Mouse (Mus musculus) kidney, adult 8-10 months (tissue): ENCODE results near the gene Rps19bp1.

ENCODE experiments used
- DNase-seq, 2 experiments: peaks; one replicate each; pipeline ENCODE4 v3.0.0; 2022

Rps19bp1 gene

DNA sequence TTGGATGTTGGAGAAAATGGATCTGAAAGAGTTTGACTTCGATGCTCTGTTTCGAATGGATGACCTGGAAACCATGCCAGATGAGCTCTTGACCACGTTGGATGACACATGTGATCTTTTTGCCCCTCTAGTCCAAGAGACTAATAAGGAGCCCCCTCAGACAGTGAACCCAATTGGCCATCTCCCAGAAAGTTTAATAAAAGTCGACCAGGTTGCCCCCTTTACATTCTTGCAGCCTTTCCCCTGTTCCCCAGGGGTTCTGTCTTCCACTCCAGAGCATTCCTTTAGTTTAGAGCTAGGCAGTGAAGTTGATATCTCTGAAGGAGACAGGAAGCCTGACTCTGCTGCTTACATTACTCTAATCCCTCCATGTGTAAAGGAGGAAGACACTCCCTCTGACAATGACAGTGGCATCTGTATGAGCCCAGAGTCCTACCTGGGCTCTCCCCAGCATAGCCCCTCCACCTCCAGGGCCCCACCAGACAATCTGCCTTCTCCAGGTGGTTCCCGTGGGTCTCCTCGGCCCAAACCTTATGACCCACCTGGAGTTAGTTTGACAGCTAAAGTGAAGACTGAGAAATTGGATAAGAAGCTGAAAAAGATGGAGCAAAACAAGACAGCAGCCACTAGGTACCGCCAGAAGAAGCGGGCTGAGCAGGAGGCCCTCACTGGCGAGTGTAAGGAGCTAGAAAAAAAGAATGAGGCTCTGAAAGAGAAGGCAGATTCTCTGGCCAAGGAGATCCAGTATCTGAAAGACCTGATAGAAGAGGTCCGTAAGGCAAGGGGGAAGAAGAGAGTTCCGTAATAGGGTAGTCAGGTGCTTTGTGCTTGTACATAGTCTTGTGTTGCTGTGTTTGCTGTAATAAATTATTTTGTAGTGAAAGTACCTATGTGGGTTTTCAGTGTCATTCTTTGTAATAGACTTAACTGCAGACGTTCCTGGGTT lies 7.2 kb downstream of the Rps19bp1 start:
- DNase-seq, result no peak

DNA sequence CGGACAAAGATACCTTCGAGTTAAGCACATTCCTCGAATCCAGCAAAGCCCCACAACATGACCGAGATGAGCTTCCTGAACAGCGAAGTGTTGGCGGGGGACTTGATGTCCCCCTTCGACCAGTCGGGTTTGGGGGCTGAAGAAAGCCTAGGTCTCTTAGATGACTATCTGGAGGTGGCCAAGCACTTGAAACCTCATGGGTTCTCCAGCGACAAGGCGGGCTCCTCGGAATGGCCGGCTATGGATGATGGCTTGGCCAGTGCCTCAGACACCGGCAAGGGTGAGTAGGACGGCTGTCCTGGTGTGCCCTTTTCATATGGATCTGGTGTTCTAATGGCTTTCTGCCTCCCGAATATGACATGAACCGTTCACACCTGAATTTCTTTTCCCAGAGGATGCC lies 7.9 kb downstream of the Rps19bp1 start:
- DNase-seq, result no peak

DNA sequence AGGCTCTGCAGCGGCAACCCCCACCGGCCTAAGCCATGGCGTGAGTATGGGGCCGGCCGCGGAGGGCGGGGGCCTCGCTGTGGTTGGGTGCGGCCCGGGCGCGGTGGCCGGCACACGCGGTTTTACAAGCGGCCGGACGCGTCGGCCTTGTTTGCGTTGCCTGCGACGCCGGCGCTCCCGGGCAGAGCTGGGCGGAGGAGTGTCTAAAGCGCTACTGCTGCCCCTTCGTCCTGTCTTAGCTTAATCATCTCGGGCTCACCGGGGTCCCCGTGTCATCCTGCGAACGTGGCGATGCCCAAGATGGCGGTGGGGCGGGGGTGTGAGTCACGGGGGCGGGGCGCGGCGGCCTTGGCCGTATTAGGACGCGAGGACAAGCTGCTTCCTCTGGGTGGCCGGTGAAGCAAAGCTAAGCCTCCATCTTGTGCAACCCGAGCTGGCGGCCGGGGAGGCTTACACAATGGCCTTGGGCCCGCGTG lies 8.4 kb downstream of the Rps19bp1 start:
- peak; percentile 69 to 75 for DNase-seq

DNA sequence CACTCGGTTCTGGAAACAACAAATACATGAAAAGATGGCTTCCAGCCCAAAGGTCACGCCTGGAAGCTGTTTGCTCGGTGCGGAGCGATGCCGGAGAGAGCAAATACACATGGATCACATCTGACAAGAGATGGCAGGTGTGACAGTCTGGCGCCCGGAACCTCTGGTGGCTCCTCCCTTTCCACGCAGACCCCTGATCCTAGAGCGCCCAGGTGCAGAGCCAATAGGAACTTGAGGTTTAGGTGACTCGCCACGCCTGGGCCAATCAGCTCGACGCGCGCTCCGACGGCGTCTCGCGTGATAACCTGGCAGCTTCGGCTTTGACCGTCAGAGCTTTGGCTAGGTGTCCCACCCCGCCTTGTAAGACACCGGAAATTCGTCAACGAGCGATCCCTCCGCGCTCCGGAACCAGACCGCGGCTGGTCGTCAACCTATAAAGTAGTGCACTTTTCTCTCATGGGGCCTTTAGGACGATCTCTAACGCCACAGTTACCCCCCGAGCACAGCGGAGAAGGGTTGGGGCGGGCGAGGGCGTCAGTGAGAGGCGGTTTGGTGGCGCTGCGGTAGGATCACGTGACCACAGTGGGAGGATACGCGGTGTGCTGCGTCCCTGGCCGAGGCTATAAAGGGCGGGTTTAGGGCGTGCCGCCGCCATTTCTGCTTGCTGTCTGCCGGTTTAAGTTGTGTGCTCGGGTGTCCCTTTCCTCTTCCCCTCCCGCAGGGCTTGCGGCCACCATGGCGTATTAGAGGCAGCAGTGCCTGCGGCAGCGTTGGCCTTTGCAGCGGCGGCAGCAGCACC lies 9.1 kb downstream of the Rps19bp1 start, which contains the start of gene Atf4:
Atf4 (plus strand) TSS at position 338 of the 799 bp plus-strand sequence.
- peak; percentile 98 to 99 for DNase-seq

DNA sequence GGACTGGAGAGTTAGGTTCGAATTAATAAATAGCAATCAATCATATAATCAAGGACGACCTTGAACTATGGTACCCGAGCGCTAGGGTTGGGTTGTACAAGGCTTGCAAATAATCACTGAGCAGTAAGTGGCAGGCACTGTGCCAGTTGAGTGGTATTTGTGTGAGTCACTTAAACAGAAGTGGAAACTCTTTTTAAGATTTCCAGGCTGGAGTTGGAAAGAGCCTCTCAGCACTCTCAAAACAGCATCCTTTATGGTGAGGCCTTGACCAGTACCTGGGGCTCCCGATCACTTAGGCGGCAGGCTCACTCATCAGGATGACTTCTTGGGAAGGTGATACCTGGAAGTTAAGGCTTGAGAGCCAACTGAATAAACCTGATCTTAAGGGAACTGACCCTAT lies 9.9 kb downstream of the Rps19bp1 start:
- no peak for DNase-seq

DNA sequence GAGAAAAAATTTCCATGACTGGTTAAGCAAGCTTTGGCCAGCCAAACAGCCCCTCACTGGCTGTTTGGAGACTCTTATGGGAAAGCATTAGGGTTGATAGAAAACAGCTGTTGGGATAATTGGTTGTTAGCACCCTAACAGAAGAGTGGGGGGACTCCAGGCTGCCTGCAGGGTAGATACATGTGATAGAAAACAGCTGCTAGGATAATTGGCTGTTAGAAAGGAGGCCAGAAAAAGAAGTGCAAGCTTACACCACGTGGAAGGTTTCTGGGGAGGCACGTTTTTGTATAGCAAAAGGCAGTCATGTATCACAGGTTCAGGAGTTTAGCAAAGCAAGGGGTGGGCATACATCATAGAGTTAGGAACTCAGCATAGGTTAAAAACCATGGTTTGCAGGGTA lies 10.6 kb downstream of the Rps19bp1 start:
- DNase-seq, result no peak

DNA sequence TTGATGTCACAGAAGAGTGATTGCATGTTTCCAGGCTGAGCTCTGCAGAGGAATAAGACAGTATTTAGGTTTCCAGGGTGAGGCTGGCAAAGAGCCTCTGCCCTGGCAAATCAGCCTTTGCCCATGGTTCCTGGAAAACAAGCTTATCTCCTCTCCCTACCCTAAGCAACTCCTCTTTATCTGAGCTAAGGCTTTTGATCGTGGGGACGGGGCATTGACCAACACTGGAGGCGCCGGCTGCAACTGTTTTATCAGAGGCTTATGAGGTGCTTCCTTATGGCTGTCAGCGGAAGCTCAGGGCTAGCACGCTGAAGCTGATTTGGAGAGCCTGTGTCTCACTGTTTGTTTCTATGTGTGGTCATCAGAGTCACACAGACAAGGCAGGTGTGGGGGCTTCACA lies 13.5 kb downstream of the Rps19bp1 start:
- DNase-seq, result no peak

DNA sequence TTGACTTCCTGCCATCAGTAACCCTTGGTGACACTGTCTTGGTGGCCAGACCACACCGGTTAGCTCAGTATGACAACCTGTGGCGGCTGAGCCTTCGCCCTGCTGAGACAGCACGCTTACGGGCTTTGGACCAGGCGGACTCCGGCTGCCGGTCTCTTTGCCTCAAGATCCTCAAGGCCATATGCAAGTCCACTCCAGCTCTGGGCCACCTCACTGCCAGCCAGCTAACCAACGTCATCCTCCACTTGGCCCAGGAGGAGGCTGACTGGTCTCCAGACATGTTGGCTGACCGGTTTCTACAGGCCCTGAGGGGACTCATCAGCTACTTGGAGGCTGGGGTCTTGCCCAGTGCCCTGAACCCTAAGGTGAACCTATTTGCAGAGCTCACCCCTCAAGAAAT lies 14.4 kb downstream of the Rps19bp1 start:
- DNase-seq, result no peak

DNA sequence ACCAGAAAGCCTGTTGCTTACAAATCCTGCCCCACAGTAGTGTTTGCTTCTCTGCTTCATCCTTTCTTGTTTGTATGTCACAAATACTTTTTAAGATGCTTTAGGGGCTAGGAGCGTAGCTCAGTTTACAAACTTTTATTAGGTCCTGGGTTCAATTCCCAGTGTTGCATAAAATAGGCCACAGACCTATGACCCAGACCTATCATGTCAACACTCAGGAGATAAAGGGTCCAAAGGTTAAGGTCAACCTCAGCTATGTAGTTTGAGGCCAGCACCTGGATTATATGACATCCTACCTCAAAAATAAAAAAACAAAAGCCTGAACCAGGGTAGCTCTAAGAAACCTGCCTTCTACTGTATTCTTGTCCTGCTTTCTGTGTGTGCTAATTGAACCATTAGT lies 15.5 kb downstream of the Rps19bp1 start:
- DNase-seq, result no peak

DNA sequence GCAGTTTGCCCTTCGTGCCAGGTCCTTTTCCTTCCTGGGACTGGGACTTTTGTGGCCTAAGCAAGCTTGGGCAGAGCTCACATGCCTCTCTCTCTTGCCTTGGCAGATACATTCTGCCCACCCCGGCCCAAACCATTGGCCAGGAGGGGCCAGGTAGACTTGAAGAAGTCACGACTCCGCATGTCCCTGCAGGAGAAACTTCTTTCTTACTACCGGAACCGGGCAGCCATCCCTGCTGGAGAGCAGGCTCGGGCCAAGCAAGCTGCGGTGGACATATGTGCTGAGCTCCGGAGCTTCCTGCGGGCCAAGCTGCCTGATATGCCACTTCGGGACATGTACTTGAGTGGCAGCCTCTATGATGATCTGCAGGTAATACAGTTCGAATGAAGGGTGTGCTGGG lies 16.0 kb downstream of the Rps19bp1 start:
- no peak for DNase-seq

DNA sequence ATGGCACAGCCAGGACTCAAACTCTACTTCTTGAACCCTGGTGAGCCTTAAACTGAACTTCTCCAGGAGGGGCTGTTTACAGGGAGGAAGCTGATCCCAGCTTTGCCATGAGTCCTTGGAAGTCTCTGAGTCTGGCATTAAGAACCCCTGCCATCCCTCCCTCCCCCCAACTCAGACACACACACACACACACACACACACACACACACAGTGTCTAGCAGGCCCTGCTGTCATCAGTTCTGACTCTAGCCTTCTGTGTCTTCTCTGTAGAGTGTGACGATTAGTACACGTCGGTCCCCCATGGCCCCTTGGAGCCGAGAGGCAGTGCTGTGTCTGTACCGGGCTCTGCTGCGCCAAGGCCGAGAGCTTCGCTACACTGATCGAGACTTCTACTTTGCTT lies 28.6 kb downstream of the Rps19bp1 start, which contains the start of gene AC140267.1:
AC140267.1 (plus strand) TSS at position 301 of the 400 bp plus-strand sequence.
- DNase-seq, result no peak

DNA sequence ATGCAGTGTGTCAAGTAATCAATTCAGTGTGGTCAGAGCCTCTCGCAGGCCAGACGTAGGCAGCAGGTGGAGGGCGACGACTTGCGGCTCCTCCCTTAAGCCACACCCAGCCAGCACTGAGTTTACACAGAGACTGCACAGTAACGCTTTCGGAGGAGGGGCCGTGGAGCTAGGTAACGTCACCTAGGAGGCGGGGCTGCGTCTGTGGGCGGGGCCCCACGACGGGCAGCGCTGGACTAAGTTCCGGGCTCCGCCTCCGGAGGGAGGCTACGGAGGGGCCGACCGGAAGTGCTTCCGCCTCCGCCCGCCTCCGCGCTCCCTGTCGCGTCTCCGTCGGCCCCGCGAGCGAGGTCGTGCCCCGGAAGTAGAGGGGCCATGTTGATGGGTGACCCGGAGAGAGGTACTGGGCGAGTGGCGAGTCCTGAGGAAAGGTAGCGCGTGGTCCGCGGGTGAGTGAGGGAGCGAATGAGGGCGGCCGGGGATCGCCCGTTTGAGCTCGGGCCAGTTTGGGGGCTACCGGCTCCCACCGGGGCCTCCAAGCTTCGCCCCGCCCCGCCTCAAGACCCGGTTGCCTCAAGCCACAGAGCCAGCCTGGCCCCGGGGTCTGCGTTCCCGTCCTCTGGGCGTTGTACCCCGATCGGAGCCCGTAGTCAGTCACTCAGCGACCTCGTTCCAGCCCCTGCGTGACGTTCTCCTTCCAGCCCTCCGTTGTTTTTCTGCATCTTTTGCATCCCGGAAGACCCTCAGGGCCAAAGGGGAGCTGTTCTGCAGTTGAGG lies 30.2 kb downstream of the Rps19bp1 start, which contains the start of gene Mief1:
Mief1 (plus strand) TSS at position 286 of the 777 bp plus-strand sequence.
- DNase-seq, result peak; percentile 99

DNA sequence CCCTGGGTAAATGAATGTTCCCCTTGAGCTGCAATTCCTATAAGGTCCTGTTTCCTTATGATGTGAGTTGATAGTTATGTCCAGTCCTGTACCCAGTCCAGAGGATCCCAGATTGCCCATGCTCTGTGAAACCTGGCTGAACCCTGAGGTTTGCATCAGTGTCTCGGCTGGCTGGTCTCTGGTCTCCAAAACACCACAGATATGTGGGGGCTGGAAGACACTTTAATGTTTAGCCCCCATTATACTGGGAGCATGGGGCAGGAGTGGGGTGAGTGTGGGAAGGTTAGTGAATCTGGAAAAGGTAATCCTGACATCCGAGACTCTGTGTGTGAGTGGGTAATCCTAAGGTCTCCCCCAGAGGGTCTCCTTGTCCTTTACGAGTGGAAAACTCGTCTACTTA lies 31.1 kb downstream of the Rps19bp1 start:
- no peak for DNase-seq

DNA sequence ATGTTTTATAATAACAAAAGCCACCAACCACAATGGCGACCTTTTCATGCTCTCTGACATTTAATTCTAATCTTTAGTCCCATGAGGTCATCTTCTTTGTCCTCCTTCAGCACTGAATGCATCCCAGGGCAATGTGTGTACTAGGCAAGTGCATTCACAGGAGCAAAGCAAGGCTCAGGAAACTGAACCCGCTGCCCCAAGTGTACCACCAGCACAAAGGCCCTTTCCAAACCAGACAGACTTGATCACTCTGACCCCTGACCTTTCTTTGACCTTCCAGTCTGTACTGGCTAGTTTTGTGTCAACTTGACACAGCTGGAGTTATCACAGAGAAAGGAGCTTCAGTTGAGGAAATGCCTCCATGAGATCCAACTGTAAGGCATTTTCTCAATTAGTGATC lies 31.8 kb downstream of the Rps19bp1 start:
- no peak for DNase-seq

DNA sequence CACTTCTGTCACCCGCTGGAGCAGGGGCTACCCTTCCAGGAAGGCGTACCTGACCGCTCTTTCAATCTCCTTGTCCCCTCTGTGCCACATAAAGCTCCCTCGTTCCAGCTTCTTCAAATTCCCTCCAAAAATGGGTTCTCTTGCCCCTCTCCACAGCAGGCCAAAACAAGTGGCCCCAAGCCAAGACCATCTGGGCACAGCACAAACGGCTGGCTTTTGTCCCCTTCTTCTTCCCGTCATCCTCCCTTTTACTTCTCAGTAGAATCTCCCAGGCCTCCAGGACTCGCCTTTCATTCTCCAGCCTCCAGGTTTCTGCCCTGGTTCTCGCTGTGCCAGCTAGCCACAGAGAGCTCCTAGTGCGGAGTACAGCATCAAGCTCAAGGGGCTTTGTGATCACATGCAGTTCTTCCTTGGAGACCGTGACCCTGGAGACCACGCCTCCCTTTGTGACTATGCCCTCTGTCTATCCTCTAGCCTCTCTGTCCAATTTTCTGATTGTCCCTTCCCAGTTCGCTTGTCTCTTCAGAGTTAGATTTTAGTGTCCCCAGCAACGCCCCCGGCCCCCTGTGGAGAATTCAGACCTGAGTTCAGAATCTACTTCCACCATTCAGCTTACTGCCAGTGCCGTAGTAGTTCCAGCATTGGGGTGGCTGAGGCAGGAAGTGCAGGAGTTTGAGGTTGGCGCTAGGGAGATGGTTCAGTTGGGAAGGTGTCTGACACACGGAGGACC lies 35.9 kb downstream of the Rps19bp1 start:
- DNase-seq, result no peak

DNA sequence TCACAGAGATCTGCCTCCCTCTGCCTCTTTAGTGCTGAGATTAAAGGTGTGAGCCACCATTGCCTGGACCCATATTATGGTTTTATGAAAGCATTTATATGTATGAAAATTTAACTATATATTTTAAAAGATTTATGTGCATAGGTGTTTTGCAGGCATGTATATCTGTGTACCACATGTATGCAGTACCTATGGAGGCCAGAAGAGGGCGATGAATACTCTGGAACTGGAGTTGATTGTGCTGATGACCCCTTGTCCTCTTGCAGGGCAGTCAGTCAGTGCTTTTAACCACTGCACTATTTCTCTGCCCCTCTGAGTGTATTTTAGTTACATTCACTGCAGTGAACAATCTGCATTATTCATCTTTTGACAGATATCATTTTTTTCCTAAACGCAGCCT lies 38.3 kb downstream of the Rps19bp1 start:
- peak; percentile 53 to 81 for DNase-seq

DNA sequence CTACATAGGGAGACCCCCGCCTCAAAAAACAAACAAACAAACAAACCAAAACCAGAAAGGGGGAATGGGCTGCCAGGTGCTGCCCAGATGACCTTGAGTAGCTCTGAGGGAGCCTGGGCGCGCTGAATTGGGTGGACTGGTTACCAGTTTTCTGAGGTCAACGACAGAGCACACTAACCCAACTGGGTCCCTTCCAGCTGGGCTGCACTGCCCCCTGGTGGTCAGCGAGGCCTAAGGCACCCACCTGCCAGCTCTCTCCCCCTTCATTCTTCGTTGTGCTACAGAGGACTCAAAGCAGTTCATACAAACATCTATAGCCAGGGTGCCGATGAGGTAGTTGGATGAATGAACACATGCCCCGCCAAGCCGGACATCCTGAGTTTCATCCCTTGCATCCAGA lies 38.9 kb downstream of the Rps19bp1 start:
- peak; percentile 55 to 76 for DNase-seq

DNA sequence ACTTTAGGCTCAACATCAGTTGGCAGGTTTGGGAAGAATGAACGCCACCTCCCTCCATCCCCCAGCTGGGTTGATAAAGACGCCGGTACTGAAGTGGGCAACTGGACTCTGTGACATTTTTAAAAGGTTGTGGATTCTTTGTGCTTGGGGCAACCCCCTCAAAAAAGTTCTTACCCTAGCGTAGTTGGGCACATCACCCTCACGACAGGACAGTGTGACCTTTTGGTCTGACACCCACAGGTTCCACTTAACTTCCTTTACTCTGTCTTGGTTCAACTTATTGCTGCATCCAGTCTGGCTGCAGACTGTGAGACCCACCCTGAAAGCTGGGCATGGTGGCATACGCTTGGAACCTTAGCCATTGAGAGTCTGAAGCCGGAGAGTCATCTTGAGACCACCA lies 40.4 kb downstream of the Rps19bp1 start:
- DNase-seq, result no peak

DNA sequence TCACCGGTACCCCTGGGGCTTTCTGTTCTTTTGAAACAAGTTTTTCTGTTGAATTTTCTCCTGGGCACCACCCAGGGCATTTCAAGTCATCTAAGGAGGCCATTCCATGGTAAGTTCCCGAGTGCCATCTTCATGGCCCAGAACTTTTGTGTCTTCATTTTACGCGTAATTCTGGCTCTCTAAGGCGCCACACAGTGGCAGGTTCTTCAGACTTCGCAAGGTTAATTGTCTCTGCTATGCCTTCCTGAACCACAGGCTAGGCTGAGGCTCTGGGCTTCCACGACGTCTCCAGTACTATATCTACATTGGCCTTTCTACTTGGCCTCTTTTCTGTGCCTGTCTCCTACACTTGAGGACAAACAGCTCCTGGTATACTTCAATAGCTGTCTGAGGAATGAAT lies 43.1 kb downstream of the Rps19bp1 start:
- DNase-seq, result no peak

DNA sequence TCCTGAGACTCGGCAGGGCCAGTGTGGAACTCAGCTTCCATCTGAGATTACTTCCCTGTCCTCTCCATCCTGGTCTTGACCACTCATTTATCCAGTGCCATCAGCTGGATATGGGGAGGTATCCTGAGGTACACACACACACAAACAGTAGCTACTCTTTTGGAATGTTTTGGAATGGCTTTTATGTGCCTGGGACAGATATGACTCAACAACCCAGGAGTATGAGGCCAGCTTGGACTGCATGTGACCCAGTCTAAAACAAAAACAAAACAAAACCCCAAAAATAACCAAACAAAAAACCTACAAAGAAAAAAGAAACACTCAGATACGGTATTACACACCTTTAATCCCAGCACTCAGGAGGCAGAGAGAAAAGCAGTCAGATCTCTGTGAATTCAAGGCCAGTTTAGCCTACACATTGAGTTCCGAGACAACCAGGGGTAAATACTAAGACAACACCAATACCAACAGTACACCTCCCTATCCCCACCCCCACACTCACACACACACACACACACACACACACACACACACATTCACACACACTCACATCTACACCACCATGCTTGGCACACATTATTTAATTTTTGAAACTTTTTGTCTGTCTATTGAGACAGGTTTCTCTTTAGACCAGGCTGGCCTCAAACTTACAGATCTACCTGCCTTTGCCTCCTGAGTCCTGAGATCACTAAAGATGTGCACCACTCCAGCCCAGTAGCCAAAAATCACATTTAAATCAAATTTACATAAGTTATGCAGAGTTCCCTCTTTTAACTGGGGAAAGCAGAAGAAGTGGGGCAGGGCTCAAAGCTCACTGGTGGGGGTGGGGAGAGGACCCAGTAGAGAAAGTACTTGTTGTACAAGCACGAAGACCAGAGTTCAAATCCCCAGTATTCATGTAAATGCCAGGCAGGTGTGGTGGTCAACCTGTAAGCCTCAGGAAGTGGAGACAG lies 44.1 kb downstream of the Rps19bp1 start:
- no peak for DNase-seq

DNA sequence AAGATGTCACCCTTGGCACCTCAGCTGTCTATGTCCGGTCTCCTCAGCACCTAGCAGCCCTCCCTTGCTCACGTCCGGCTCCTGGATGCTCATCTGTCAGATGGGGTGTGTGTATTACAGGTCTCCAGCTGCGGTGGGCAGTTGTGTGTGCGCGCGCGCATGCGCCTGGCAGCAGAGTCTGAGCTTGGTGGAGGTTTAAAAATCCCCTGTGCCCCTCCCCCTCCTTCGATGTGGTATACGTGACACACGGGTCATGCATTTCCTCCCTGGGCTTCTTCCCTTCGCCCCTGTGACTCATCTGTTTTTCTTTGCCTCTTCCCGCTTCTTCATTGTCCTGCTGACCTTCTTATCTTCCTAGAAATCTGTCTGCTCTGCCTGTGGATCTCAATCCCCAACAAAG lies 44.9 kb downstream of the Rps19bp1 start:
- DNase-seq, result no peak
